Mouse (Mus musculus): Measurements from ENCODE around the gene Bad. TPM values are rescaled to one million over a fixed set of nuclear protein-coding genes. Genes with fewer than 3 reads are reported as not detected.
A peak's percentile ranks its signal among the peaks of the same experiment; 100 is the strongest.
"Not testable (repeated sequence)": the region's sequence is repeated elsewhere in the genome, so short reads cannot be mapped to it uniquely, and the experiment has no call there.

Gene Bad
- 10 to 100 TPM; 37.7 to 38.3 TPM for total RNA-seq (2021)

GRCm38 (mm10) chr19:6941372-6942248 is at the start of gene Bad:
Bad (plus strand) TSS chr19:6941861.
- intact Hi-C loops (cut with DNase I): loop anchor here (1.0 to 5.0 kb wide), 2 partner anchors 10 to 36 kb away; partner anchors contain the start of gene Plcb3
- DNase-seq (ENCODE audit: low spot score in 2 of 2): peak; percentile 93 to 95

GRCm38 (mm10) chr19:6892512-6892911 is 49.1 kb upstream of the Bad start:
- intact Hi-C loops (cut with DNase I): no loop called here

DNA sequence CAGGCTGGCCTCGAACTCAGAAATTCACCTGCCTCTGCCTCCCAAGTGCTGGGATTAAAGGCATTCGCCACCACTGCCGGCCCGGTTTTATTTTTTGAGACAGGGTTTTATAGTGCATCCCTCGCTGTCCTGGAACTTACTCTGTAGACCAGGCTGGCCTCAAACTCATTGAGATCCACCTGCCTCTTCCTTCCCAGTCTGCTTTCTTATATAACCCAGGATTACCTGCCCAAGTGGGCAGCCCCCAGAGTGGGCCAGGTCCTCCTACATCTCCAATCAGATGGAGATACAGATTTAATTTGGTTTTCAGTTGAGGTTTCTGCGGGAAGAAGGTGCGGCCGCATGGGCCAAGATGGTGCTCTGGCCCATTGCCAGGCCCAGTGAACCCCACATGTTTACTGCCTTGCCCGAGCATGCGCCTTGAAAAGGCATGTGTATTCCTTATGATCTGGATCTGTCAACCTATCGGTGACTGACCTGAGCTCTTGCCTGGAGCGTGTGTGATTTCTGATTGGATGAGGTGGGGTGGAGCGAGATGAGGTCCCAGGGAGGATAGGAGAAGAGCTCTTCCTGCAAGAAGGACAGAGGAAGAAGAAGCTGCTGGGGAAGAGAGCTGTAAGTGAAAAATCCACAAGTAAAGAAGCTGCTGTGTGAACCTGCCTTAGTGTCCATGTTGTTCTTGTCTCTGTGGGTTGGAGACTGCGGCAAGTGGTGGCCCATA is 47.8 kb upstream of the Bad start:
- intact Hi-C loops (cut with DNase I): no loop called here
- no peak for DNase-seq (ENCODE audit: low spot score in 2 of 2)

More at GRCm38 (mm10) chr19:6892512-6892911, 49.1 kb upstream of the Bad start:
- no peak for DNase-seq (ENCODE audit: low spot score in 2 of 2)

GRCm38 (mm10) chr19:6895608-6896305 is 45.9 kb upstream of the Bad start:
- intact Hi-C loops (cut with DNase I); DNase-seq (ENCODE audit: low spot score in 2 of 2): not testable (repeated sequence)

DNA sequence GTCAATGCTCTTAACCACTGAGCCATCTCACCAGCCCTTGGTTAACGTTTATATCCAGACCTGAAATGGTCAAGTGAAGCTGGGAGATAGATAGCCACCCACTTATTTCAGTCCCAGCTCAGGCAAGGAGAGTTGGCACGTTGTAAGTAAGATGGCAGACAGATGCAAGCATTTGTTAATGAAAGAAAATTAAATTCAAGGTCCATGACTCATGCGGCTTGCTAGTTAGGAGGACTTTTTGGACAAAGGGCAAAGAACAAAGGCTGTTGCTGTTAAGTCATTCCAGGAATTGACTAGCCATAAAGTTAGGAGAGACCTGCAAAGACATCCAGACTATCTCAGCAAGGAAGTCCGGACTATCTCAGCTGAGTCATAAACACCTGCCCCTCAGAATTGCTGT is 42.0 kb upstream of the Bad start:
- DNase-seq (ENCODE audit: low spot score in 2 of 2): no peak
- intact Hi-C loops (cut with DNase I): no loop called here

DNA sequence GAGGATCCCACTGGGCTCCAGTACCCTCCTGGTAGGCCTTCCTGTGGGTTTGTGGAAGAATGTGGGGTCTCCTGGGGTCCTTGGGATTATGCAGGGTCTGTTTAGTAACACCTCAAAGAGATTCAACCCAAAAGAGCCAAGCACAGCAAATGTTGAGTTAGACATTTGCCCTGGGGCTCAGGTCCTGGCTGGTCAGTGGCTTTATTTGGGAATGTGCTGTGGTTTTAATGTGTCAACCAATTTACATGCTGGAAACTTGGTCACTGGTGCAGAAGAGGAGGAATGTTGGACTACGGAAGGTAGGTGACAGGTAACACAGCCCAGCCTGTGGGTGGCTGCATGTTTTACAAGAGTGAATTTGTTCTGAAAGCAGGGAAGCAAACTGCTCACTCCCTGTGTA is 38.6 kb upstream of the Bad start:
- no peak for DNase-seq (ENCODE audit: low spot score in 2 of 2)
- intact Hi-C loops (cut with DNase I): no loop called here

GRCm38 (mm10) chr19:6904846-6905245 is 36.8 kb upstream of the Bad start:
- intact Hi-C loops (cut with DNase I): loop anchor here (5.0 kb wide), 3 partner anchors 33 to 418 kb away; partner anchors contain the start of gene Ccdc88b
- no peak for DNase-seq (ENCODE audit: low spot score in 2 of 2)

DNA sequence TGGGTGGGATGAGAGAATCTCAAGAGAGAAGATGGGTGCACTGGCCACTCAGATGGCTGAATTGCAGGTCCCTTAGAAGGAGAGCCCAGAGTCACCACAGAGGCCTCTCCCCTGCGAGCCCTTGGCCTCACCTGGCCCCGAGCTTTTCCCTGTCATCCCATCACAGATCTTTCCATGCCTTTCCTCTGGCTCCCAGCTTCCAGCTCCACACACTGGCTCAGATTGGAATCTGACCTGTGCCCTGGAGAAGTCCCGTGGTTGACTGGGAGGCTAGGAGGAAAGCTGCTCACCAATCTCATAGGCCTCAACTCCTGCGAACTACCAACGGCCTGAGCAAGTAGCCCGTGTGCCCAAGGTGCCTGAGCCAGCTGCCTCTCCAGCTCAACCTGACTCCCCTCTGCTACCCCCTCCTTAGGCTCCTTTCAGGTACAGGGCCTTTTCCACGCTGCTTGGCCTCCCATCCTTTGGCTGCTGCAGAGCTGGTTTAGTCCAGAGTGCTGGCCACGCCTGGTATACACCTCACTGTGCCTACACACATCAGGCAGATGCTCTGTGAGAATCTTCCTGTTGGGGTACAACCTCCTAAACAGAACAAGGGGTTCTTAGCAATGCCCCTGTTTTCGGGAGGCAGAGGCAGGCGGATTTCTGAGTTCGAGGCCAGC is 36.0 kb upstream of the Bad start:
- intact Hi-C loops (cut with DNase I): loop anchor here (5.0 kb wide), 3 partner anchors 33 to 418 kb away; partner anchors contain the start of gene Ccdc88b
- DNase-seq (ENCODE audit: low spot score in 2 of 2): no peak

DNA sequence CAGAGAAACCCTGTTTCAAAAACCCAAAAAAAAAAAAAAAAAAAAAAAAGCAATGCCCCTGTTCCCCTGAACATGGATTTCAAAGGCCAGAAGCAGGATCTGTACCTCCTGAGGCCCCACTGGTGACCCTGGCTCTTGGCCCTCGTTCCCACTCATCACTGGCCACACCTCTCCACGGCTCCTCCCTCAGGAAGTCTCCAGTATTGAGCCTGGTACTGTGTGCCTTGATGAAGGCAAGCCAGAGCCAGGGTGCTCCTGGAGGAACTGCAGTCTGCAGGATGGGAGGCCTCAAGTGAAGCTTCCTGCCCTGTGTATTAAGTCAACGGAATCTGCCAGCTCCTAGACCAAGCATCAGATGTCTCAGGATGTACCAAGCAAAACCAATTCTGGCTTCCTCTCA is 35.5 kb upstream of the Bad start:
- intact Hi-C loops (cut with DNase I): loop anchor here (5.0 kb wide), 3 partner anchors 34 to 419 kb away; partner anchors contain the start of gene Ccdc88b
- no peak for DNase-seq (ENCODE audit: low spot score in 2 of 2)

DNA sequence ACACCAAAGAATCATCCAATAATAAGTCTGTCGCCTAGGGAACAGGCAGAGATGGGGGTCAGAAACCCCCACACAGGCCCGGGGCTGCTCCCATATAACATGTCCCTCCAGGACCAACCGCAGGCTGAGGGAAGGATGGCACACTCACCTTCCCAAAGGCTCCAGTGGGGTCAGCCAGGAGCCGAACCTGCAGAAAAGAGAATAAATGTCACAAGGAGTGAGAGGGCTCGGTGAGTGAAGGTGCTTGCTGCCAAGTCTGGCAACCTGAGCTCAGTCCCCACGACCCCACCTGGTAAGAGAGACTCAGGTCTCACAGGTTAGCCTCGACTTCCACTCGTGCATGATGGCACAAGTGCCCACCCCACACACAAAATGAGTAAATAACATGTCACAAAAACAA is 34.6 kb upstream of the Bad start:
- no peak for DNase-seq (ENCODE audit: low spot score in 2 of 2)
- intact Hi-C loops (cut with DNase I): loop anchor here (5.0 kb wide), 3 partner anchors 35 to 420 kb away; partner anchors contain the start of gene Ccdc88b

DNA sequence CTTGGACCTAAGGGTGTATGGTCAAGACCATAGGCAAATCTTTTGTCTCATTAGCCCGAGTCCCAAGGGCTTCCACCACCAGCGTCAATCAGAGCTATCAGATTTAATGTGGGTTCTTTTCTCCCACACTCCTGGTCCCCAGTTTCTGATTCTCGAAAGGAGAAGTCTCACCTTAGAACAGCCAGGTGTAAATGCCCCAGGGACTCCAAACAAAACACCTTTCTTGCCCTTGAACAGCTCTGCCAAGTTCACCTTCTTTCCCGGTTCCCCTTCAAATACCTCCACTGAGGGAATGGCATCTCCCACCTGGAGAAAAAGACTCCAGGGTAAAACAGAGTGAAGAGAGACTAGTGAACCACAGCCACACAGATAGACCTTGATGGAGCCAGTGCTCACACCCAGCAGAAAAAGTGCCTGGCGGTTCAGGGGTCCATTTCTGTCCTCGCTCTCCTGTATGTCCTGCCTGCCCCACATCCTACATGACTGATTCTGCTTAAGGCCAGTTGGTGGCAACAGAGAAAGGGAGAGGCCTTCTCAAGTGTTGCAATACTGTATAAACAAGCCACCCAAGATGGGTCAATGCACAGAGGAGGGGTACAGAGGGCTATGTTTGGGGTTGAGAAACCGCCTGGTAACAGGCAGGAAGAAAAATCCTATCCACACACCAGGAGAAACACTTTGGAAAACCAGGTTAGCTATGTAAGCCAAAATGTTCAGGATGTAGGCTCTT is 33.7 kb upstream of the Bad start:
- intact Hi-C loops (cut with DNase I): loop anchor here (5.0 kb wide), 3 partner anchors 36 to 421 kb away; partner anchors contain the start of gene Ccdc88b
- no peak for DNase-seq (ENCODE audit: low spot score in 2 of 2)

DNA sequence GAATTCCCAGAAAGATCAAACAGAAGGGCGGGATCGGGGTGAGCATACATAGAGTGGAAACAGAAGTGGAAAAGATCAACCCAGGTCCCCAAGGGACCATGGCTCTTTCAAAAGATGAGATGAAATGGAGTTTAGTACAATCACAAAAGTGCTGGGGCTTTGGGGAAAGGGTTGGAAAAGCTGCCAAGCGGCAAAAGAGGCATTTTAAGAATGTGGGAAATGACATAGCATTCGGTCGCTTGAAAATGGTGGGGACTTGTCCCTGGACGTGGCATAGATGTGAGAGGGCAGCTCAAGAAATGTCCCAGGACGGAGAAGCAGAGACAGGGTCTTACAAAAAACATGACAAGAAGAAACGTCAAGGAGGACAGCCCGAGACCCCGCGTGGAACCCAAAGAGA is 32.6 kb upstream of the Bad start:
- intact Hi-C loops (cut with DNase I): loop anchor here (5.0 kb wide), 3 partner anchors 37 to 422 kb away; partner anchors contain the start of gene Ccdc88b
- no peak for DNase-seq (ENCODE audit: low spot score in 2 of 2)

GRCm38 (mm10) chr19:6909507-6910289 is 32.0 kb upstream of the Bad start, which contains the start of the genes Trmt112 and Prdx5:
Trmt112 (plus strand) TSS chr19:6909698.
Prdx5 (minus strand) TSS chr19:6910106.
- intact Hi-C loops (cut with DNase I): loop anchor here (5.0 kb wide), 3 partner anchors 37 to 422 kb away; partner anchors contain the start of gene Ccdc88b
- DNase-seq (ENCODE audit: low spot score in 2 of 2): peak; percentile 94 to 98

DNA sequence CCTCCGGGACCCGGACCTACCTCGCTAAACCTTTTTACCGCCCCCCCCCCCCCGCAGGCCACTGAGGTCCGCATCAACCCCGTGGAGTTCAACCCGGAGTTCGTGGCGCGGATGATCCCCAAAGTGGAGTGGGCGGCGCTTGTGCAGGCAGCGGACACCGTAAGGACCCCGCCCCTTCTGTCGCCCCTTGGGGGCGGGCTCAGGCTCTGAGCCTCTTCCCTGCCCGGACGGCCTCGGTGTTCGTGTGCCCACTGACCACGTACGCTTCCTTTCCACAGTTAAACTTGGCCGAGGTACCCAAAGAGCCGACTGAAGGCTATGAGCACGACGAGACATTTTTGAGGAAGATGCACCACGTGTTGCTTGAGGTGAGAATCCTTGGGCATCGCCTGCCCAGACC is 31.4 kb upstream of the Bad start:
- intact Hi-C loops (cut with DNase I); DNase-seq (ENCODE audit: low spot score in 2 of 2): not testable (repeated sequence)

DNA sequence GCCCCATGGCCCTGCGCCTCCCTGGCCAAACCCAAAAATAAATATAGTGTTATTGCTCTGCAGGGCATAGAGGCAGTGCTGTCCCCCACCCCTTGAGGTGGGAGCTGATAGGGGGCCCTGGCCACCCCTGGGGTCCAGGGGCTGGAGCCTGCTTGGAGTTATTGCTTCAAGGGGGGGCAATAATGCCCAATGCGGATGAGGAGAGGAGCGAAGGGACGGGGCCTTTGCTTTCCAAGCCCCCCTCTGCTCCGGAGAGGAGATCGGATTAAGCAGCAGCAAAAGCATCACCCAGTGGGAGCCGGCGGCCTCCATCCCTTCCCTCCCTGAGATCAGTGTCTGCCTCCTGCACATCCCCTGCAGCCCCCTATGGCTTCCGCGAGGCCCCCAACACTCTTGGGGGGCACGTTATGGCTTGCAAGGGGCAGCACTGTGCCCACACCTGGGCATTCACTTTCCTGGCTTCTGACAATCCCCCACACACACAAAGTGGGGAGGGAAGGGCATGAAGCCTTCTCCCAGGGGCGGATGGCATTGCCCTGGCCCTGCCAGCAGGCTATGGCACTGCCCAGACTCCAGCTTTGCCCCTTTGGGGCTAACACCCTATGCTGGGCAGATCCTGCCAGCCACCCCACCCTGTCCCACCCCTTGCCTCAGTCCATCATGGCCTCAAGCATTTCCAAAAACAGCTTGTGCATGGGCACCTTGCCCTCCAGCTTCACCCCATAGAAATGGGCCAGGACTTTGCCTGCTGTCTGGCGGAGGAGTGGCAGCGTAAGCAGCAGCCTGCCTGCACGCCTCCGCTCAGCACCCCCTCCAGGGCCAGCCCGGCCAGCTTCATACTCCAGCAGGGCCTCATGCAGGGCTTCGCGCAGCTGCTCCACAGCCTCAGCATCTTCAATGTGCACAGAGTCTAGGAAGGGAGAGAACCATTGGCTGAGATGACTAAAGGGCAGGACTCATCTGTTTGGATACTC is 30.3 kb upstream of the Bad start:
- no peak for DNase-seq (ENCODE audit: low spot score in 2 of 2)
- intact Hi-C loops (cut with DNase I): no loop called here

DNA sequence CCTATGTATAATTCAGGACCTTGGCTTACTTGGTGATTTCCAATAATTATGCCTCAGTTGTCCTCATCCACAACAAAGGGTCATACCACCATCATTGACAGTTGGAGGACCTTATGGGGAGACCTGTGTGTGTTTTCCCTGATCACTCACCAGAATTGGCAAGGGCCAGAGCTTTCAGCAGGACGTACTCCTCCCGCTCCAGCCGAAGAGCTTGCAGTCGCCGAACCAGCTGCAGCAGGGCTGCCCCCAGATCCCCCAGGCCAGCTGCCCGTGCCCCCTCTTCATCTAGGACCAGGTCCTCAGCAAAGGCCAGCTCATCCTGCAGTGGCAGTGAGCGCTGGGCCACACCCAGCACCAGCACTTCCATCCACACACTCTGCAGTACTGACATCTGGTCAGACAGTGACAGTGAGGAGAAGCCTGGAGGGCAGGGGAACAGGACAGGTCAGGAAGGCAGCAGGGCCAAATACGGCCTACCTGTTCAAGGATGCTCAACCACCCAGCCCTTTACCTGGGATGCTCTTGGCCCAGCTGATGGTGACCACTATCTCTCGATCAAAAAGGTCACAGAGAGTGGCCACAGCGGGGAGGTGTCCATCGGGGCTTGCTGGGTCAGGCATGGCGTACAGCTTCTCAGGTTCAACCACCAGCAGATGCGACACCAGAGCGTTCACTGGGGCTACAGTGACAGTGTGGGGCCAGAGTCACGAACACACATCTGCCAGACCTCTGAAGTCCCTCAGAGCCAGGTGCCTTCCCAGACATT is 29.3 kb upstream of the Bad start:
- DNase-seq (ENCODE audit: low spot score in 2 of 2): no peak
- intact Hi-C loops (cut with DNase I): no loop called here

All from left cerebral cortex, postnatal 25 days (tissue).